Mouse (Mus musculus): ENCODE results near the gene Olfr539. TPM values are rescaled to one million over a fixed set of nuclear protein-coding genes. Genes with fewer than 3 reads are reported as not detected.
"Not testable (repeated sequence)": the region's sequence is repeated elsewhere in the genome, so short reads cannot be mapped to it uniquely, and the experiment has no call there.

Olfr539 gene
- not detected in 2 replicates for polyA plus RNA-seq (2015; fragmentation: Nextera tagmentation; extraction: Ambion mirVana)

- H3K9ac ChIP-seq (replicated peaks) = no peak within 1 kb of the TSS
- H3K27ac ChIP-seq (ENCODE audit: low read depth) = no peak within 1 kb of the TSS
- H3K36me3 ChIP-seq (replicated peaks; ENCODE audit: insufficient read depth, low read length) = no peaks in the 10 kb centered on the region
- TF ChIP-seq CTCF (IDR thresholded peaks at IDR 0.05; ENCODE audit: low read depth) (no peak), EP300 (IDR thresholded peaks at IDR 0.05; ENCODE audit: low read depth) (no peak)
- H3K9me3 ChIP-seq (ENCODE audit: low read length) = no peaks in the 10 kb centered on the region
- no peaks in the 10 kb centered on the region for H3K4me1 ChIP-seq (ENCODE audit: insufficient read depth)
- 66% methylated on average over 4 of the region's 4 CpGs for WGBS (ENCODE audit: insufficient replicate concordance)
- no peaks in the 10 kb centered on the region for H3K27me3 ChIP-seq (ENCODE audit: insufficient read depth, low read length)
- no peak for ATAC-seq
- no peak within 1 kb of the TSS for H3K4me2 ChIP-seq (ENCODE audit: low read depth, low read length)
- no peak for DNase-seq
- no peak within 1 kb of the TSS for H3K4me3 ChIP-seq (ENCODE audit: low read depth, low read length)
These were observed at the start of gene Olfr539 for GRCm38 (mm10) chr7:140659630-140660029. Gene Olfr539 (plus strand): TSS chr7:140659930.

DNA sequence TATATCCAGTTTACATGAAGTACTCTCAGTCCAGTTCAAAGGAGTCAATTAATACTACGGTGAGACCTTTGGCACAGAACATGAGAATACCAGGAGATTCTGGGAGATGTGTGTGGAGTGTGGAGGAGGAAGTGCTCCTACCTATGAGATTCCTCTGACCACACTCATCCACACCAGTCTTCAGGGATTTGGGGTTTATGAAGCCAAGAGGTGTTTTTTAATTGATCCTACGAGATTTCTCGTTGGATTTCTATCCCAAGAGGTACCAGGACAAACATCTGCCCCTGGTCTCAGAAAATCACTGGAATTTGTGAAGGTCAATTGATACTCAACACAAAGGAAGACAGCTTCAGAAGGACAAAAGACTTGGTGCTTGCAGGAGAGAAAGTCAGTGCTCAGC lies 31.1 kb upstream of the Olfr539 start, which contains the start of gene Olfr61:
TSS of gene Olfr61 (plus strand) at position 301 of the 400 bp plus-strand sequence.
- H3K36me3 ChIP-seq (replicated peaks; ENCODE audit: insufficient read depth, low read length); H3K27ac ChIP-seq (ENCODE audit: low read depth); H3K4me2 ChIP-seq (ENCODE audit: low read depth, low read length); H3K27me3 ChIP-seq (ENCODE audit: insufficient read depth, low read length); ATAC-seq; H3K9me3 ChIP-seq (ENCODE audit: low read length); H3K4me3 ChIP-seq (ENCODE audit: low read depth, low read length); H3K9ac ChIP-seq (replicated peaks); DNase-seq; H3K4me1 ChIP-seq (ENCODE audit: insufficient read depth): not testable (repeated sequence)
- WGBS (ENCODE audit: insufficient replicate concordance) = 69% methylated on average over 3 of the region's 3 CpGs

DNA sequence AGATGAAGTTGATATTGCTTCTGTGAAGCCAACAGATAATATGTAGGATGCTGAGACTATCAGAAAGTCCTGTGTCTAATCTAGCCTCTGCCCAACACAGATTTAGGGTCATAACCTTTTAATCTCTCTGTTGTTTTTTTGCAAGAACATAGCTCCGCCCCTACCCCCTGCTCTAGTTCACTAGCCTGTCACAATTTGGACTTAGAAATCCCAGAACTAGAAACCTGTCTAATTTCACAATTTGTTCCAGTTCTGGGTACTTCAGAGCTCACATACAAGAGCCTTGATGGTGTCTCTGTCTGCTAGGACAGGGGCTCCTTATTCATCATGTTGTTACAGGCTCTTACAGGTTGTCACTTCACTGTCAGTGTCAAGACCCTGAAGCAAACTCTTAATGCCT lies 29.2 kb upstream of the Olfr539 start:
- H3K27me3 ChIP-seq (ENCODE audit: insufficient read depth, low read length) = no peaks in the 10 kb centered on the region
- no peaks in the 10 kb centered on the region for H3K36me3 ChIP-seq (replicated peaks; ENCODE audit: insufficient read depth, low read length)
- no peak overlapping the region for H3K4me3 ChIP-seq (ENCODE audit: low read depth, low read length)
- no peak overlapping the region for H3K4me2 ChIP-seq (ENCODE audit: low read depth, low read length)
- no peaks in the 10 kb centered on the region for H3K4me1 ChIP-seq (ENCODE audit: insufficient read depth)
- ATAC-seq (peak; percentile 53; the same call in 1 of the 2 replicates), DNase-seq (no peak)
- WGBS (ENCODE audit: insufficient replicate concordance) = 60% methylated on average over 1 of the region's 1 CpGs
- no peak overlapping the region for H3K9ac ChIP-seq (replicated peaks)
- no peak overlapping the region for H3K27ac ChIP-seq (ENCODE audit: low read depth)
- no peaks in the 10 kb centered on the region for H3K9me3 ChIP-seq (ENCODE audit: low read length)
- no peak for TF ChIP-seq EP300 (IDR thresholded peaks at IDR 0.05; ENCODE audit: low read depth)
- no peak for TF ChIP-seq CTCF (IDR thresholded peaks at IDR 0.05; ENCODE audit: low read depth)

DNA sequence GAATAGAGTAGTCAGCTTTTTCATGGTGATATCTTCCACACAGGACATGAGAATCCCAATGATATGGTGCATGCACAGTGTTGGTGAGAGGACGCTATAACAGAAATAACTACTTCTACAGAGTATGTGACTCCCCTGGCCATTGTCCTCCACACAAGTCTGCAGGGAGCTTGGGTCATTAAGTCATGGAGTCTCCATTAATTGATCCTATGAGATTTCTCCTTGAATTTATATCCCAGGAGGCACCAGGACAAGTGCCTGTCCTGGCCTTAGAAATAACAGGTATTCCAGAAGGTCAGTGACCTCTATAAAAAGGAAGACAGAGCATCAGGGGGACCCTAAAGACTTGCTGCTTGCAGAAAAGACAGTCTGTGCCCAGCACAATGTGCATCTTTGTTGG lies 13.6 kb upstream of the Olfr539 start, which contains the start of gene Olfr53:
TSS of gene Olfr53 (plus strand) at position 301 of the 400 bp plus-strand sequence.
- H3K27me3 ChIP-seq (ENCODE audit: insufficient read depth, low read length) = no peaks in the 10 kb centered on the region
- no peaks in the 10 kb centered on the region for H3K9me3 ChIP-seq (ENCODE audit: low read length)
- DNase-seq (no peak), ATAC-seq (no peak)
- no peak within 1 kb of the TSS for H3K27ac ChIP-seq (ENCODE audit: low read depth)
- 73% methylated on average over 1 of the region's 1 CpGs for WGBS (ENCODE audit: insufficient replicate concordance)
- no peak within 1 kb of the TSS for H3K4me3 ChIP-seq (ENCODE audit: low read depth, low read length)
- no peaks in the 10 kb centered on the region for H3K4me1 ChIP-seq (ENCODE audit: insufficient read depth)
- no peak within 1 kb of the TSS for H3K9ac ChIP-seq (replicated peaks)
- no peak within 1 kb of the TSS for H3K4me2 ChIP-seq (ENCODE audit: low read depth, low read length)
- TF ChIP-seq CTCF (IDR thresholded peaks at IDR 0.05; ENCODE audit: low read depth) (no peak), EP300 (IDR thresholded peaks at IDR 0.05; ENCODE audit: low read depth) (no peak)
- no peaks in the 10 kb centered on the region for H3K36me3 ChIP-seq (replicated peaks; ENCODE audit: insufficient read depth, low read length)

GRCm38 (mm10) chr7:140670693-140671092 lies 11.0 kb downstream of the Olfr539 start:
- H3K4me2 ChIP-seq (ENCODE audit: low read depth, low read length); H3K9ac ChIP-seq (replicated peaks); H3K36me3 ChIP-seq (replicated peaks; ENCODE audit: insufficient read depth, low read length); H3K9me3 ChIP-seq (ENCODE audit: low read length); ATAC-seq; H3K27ac ChIP-seq (ENCODE audit: low read depth); H3K27me3 ChIP-seq (ENCODE audit: insufficient read depth, low read length); H3K4me1 ChIP-seq (ENCODE audit: insufficient read depth); DNase-seq; H3K4me3 ChIP-seq (ENCODE audit: low read depth, low read length): not testable (repeated sequence)
- 67% methylated on average over 3 of the region's 3 CpGs for WGBS (ENCODE audit: insufficient replicate concordance)

- H3K9me3 ChIP-seq (ENCODE audit: low read length) = no peaks in the 10 kb centered on the region
- no peaks in the 10 kb centered on the region for H3K27me3 ChIP-seq (ENCODE audit: insufficient read depth, low read length)
- TF ChIP-seq EP300 (IDR thresholded peaks at IDR 0.05; ENCODE audit: low read depth) = no peak
- no peak for TF ChIP-seq CTCF (IDR thresholded peaks at IDR 0.05; ENCODE audit: low read depth)
- no peak for DNase-seq
- WGBS (ENCODE audit: insufficient replicate concordance) = 8% methylated on average over 4 of the region's 6 CpGs
- H3K4me3 ChIP-seq (ENCODE audit: low read depth, low read length) = no peak overlapping the region
- H3K36me3 ChIP-seq (replicated peaks; ENCODE audit: insufficient read depth, low read length) = no peaks in the 10 kb centered on the region
- no peak overlapping the region for H3K4me2 ChIP-seq (ENCODE audit: low read depth, low read length)
- no peak for ATAC-seq
- H3K27ac ChIP-seq (ENCODE audit: low read depth) = no peak overlapping the region
- no peak overlapping the region for H3K9ac ChIP-seq (replicated peaks)
- no peaks in the 10 kb centered on the region for H3K4me1 ChIP-seq (ENCODE audit: insufficient read depth)
These were observed 16.1 kb downstream of the Olfr539 start for GRCm38 (mm10) chr7:140675863-140676262.

DNA sequence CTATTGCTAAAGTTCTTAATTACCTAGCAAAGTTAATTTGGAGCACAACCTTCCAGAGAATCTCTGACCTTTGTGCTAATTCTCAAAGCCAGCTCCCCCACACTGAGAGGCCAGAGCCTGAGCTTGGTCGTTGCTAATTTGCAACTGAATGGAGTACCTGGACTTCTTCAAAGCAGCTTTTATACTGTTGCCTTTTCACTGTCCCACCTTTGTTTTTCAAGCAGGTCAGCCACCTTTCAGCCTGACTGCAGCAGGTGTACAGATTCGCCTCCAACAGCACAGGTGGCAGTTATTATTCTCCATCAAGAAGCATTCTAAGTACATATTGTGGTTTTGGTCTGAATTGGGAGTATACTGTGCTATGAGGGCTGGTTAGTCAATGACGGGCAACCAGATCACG lies 19.9 kb downstream of the Olfr539 start:
- not testable (repeated sequence) for H3K4me1 ChIP-seq (ENCODE audit: insufficient read depth); DNase-seq; H3K27me3 ChIP-seq (ENCODE audit: insufficient read depth, low read length); H3K27ac ChIP-seq (ENCODE audit: low read depth); H3K9ac ChIP-seq (replicated peaks); ATAC-seq; H3K36me3 ChIP-seq (replicated peaks; ENCODE audit: insufficient read depth, low read length); H3K9me3 ChIP-seq (ENCODE audit: low read length); H3K4me3 ChIP-seq (ENCODE audit: low read depth, low read length); H3K4me2 ChIP-seq (ENCODE audit: low read depth, low read length)
- WGBS (ENCODE audit: insufficient replicate concordance) = 65% methylated on average over 4 of the region's 4 CpGs
